Mouse (Mus musculus): ENCODE data around the gene Alpl.

- TF ChIP-seq EP300 (IDR thresholded peaks at IDR 0.05) (no peak), CTCF (IDR thresholded peaks at IDR 0.05) (no peak)
These were observed 93.1 kb downstream of the Alpl start for GRCm38 (mm10) chr4:137703077-137703476.
